Mouse (Mus musculus) forebrain, embryonic 11.5 days (tissue): ENCODE measurements at regions not wholly inside any gene's neighbourhood (a gene's known extent, or its start where the extent isn't known, plus 50 kb on each side); places are given as distances from the start of the nearest gene placed in this dataset.
A peak's percentile ranks its signal among the peaks of the same experiment; 100 is the strongest.

Experiments used
- ATAC-seq: fragments of 200-750 bp; cut with Nextera tagmentation; replicated peaks from 2 replicates; pipeline ENCODE4 v1.8.0; 2017; ENCODE audit warnings: moderate TSS enrichment; ENCODE audit not compliant: low FRiP score
- DNase-seq: peaks from one replicate; pipeline ENCODE4 v3.0.0-alpha.2; 2017; ENCODE audit warnings: low spot score
- H3K27ac ChIP-seq: fragments of 300-500 bp; sonication (generic); 2 replicates; pipeline ENCODE4 v1.5.1; 2014; ENCODE audit warnings: low read depth, low read length
- H3K27me3 ChIP-seq: fragments of 300-500 bp; sonication (generic); 2 replicates; pipeline ENCODE4 v1.6.1; 2014; ENCODE audit warnings: mild to moderate bottlenecking, low read length, mixed read lengths; ENCODE audit not compliant: control insufficient read depth, insufficient read depth
- H3K36me3 ChIP-seq: fragments of 300-500 bp; sonication (generic); 2 replicates; pipeline ENCODE4 v1.6.1; 2014; ENCODE audit warnings: mild to moderate bottlenecking, low read length, moderate library complexity, mixed read lengths; ENCODE audit not compliant: control insufficient read depth, insufficient read depth
- H3K4me1 ChIP-seq: fragments of 300-500 bp; sonication (generic); replicated peaks from 2 replicates; pipeline ENCODE4 v1.6.1; 2014; ENCODE audit warnings: low read length, mixed read lengths; ENCODE audit not compliant: control insufficient read depth, insufficient read depth
- H3K4me2 ChIP-seq: fragments of 300-500 bp; sonication (generic); 2 replicates; pipeline ENCODE4 v1.6.1; 2014; ENCODE audit warnings: low read depth, mild to moderate bottlenecking, low read length, moderate library complexity, mixed read lengths; ENCODE audit not compliant: severe bottlenecking
- H3K4me3 ChIP-seq: fragments of 300-500 bp; sonication (generic); 2 replicates; pipeline ENCODE4 v1.5.1; 2014; ENCODE audit warnings: low read depth, low read length
- H3K9ac ChIP-seq: fragments of 300-500 bp; sonication (generic); 2 replicates; pipeline ENCODE4 v1.6.1; 2014; ENCODE audit warnings: low read length
- H3K9me3 ChIP-seq: fragments of 300-500 bp; sonication (generic); 2 replicates; pipeline ENCODE4 v1.6.1; 2016; ENCODE audit warnings: low read length, mixed read lengths; ENCODE audit not compliant: control insufficient read depth
- WGBS: fragments of 180-500 bp; shearing (Covaris S2); extraction: QIAGEN DNeasy Blood & Tissue Kit; methylation state at CpG from one replicate; pipeline ENCODE4 v1.1.7; 2014; 5-methylcytosine and 5-hydroxymethylcytosine counted together

- Histone ChIP-seq H3K9me3 (no peaks in the 10 kb centered on the region), H3K4me1 (no peaks in the 10 kb centered on the region), H3K4me2 (no peak overlapping the region), H3K27me3 (no peaks in the 10 kb centered on the region), H3K27ac (no peak overlapping the region), H3K9ac (no peak overlapping the region), H3K36me3 (no peaks in the 10 kb centered on the region), H3K4me3 (no peak overlapping the region)
- ATAC-seq = peak; percentile 72
- DNase-seq = no peak
- 43% methylated on average over 3 of the region's 3 CpGs for WGBS
Observed at GRCm38 (mm10) chr10:124803997-124804614, 585.2 kb downstream of the Slc16a7 start.
